ENCODE assay signal across 8 mouse cellular contexts in genomic region chr7:62428337-62428736, GRCm38 (mm10). TPM values are rescaled to one million over a fixed set of nuclear protein-coding genes. Genes with fewer than 3 reads are reported as not detected.
DNase-seq lines count a peak whose midpoint lies in the region; ATAC-seq and TF ChIP-seq lines count a peak whose summit lies in the region.

No protein-coding gene starts in this region.

- TF ChIP-seq CTCF in liver, embryonic 14.5 days (IDR thresholded peaks at IDR 0.05; ENCODE audit: low read depth) = peak; percentile 41; the same call in 1 of the 2 replicates
- TF ChIP-seq CTCF in kidney, postnatal 0 days (IDR thresholded peaks at IDR 0.05; ENCODE audit: low read depth) = peak; percentile 74

- no peak overlapping the region for H3K4me3 ChIP-seq in forebrain, embryonic 14.5 days (ENCODE audit: low read depth, low read length)
- no peak overlapping the region for H3K4me3 ChIP-seq in forebrain, embryonic 16.5 days (replicated peaks; ENCODE audit: low read length)
- no peak overlapping the region for H3K4me3 ChIP-seq in liver, embryonic 14.5 days (ENCODE audit: insufficient read depth in 1 of 2, low read depth in 2 of 2, low read length in 2 of 2)
- no peak overlapping the region for H3K4me3 ChIP-seq in liver, embryonic 12.5 days
- H3K4me3 ChIP-seq in kidney, postnatal 0 days (replicated peaks; ENCODE audit: low read depth, low read length) = no peak overlapping the region
- no peak overlapping the region for H3K4me3 ChIP-seq in forebrain, embryonic 13.5 days

- WGBS in forebrain, embryonic 14.5 days = 25% methylated on average over 8 of the region's 8 CpGs
- 23% methylated on average over 8 of the region's 8 CpGs for WGBS in forebrain, embryonic 16.5 days
- WGBS in liver, embryonic 14.5 days (ENCODE audit: insufficient replicate concordance) = 18% methylated on average over 8 of the region's 8 CpGs
- 21% methylated on average over 8 of the region's 8 CpGs for WGBS in liver, embryonic 12.5 days (ENCODE audit: insufficient replicate concordance)
- 27% methylated on average over 8 of the region's 8 CpGs for WGBS in kidney, postnatal 0 days
- WGBS in forebrain, embryonic 13.5 days = 23% methylated on average over 8 of the region's 8 CpGs

- H3K36me3 ChIP-seq in forebrain, embryonic 14.5 days (ENCODE audit: control insufficient read depth, insufficient read depth, low read length) = no peaks in the 10 kb centered on the region
- H3K36me3 ChIP-seq in forebrain, embryonic 16.5 days (ENCODE audit: control insufficient read depth, insufficient read depth) = no peaks in the 10 kb centered on the region
- no peaks in the 10 kb centered on the region for H3K36me3 ChIP-seq in liver, embryonic 14.5 days (replicated peaks; ENCODE audit: control insufficient read depth, insufficient read depth, low read depth)
- no peaks in the 10 kb centered on the region for H3K36me3 ChIP-seq in liver, embryonic 12.5 days
- H3K36me3 ChIP-seq in kidney, postnatal 0 days (ENCODE audit: insufficient read depth, low read length) = no peaks in the 10 kb centered on the region
- H3K36me3 ChIP-seq in forebrain, embryonic 13.5 days (ENCODE audit: poor library complexity, severe bottlenecking) = no peaks in the 10 kb centered on the region

- peak; percentile 69 for DNase-seq in forebrain, embryonic 14.5 days (ENCODE audit: low spot score)
- DNase-seq in liver, embryonic 14.5 days (ENCODE audit: low read depth in 3 of 3, low spot score in 3 of 3) = no peak
- DNase-seq in R1 (ENCODE audit: low read depth, low spot score) = peak; percentile 38
- DNase-seq in kidney, postnatal 0 days (ENCODE audit: low spot score) = peak; percentile 36

- TF ChIP-seq EP300 in liver, embryonic 14.5 days (IDR thresholded peaks at IDR 0.05; ENCODE audit: low read depth) = no peak

- H3K4me2 ChIP-seq in forebrain, embryonic 14.5 days (ENCODE audit: low read length) = no peak overlapping the region
- H3K4me2 ChIP-seq in forebrain, embryonic 16.5 days (ENCODE audit: low read length) = no peak overlapping the region
- no peak overlapping the region for H3K4me2 ChIP-seq in liver, embryonic 14.5 days (ENCODE audit: low read depth)
- H3K4me2 ChIP-seq in liver, embryonic 12.5 days = no peak overlapping the region
- no peak overlapping the region for H3K4me2 ChIP-seq in kidney, postnatal 0 days (ENCODE audit: low read length)
- no peak overlapping the region for H3K4me2 ChIP-seq in forebrain, embryonic 13.5 days

- no peak overlapping the region for H3K27ac ChIP-seq in forebrain, embryonic 14.5 days (ENCODE audit: low read depth, low read length)
- no peak overlapping the region for H3K27ac ChIP-seq in forebrain, embryonic 16.5 days (ENCODE audit: low read length)
- no peak overlapping the region for H3K27ac ChIP-seq in liver, embryonic 14.5 days
- H3K27ac ChIP-seq in liver, embryonic 12.5 days = no peak overlapping the region
- no peak overlapping the region for H3K27ac ChIP-seq in kidney, postnatal 0 days
- no peak overlapping the region for H3K27ac ChIP-seq in forebrain, embryonic 13.5 days

- H3K27me3 ChIP-seq in forebrain, embryonic 14.5 days (replicated peaks; ENCODE audit: control insufficient read depth, insufficient read depth, low read length) = no peaks in the 10 kb centered on the region
- no peaks in the 10 kb centered on the region for H3K27me3 ChIP-seq in forebrain, embryonic 16.5 days (replicated peaks; ENCODE audit: control insufficient read depth, insufficient read depth, low read length)
- H3K27me3 ChIP-seq in liver, embryonic 14.5 days (ENCODE audit: control insufficient read depth, insufficient read depth, low read length) = no peaks in the 10 kb centered on the region
- no peaks in the 10 kb centered on the region for H3K27me3 ChIP-seq in liver, embryonic 12.5 days (replicated peaks)
- H3K27me3 ChIP-seq in kidney, postnatal 0 days (ENCODE audit: insufficient read depth, low read length) = no peaks in the 10 kb centered on the region
- no peaks in the 10 kb centered on the region for H3K27me3 ChIP-seq in forebrain, embryonic 13.5 days

- no peak overlapping the region for H3K9ac ChIP-seq in forebrain, embryonic 14.5 days (ENCODE audit: low read length)
- H3K9ac ChIP-seq in forebrain, embryonic 16.5 days (replicated peaks; ENCODE audit: low read depth, low read length) = no peak overlapping the region
- H3K9ac ChIP-seq in liver, embryonic 14.5 days (replicated peaks) = no peak overlapping the region
- no peak overlapping the region for H3K9ac ChIP-seq in liver, embryonic 12.5 days
- no peak overlapping the region for H3K9ac ChIP-seq in kidney, postnatal 0 days (ENCODE audit: low read depth, low read length)
- H3K9ac ChIP-seq in forebrain, embryonic 13.5 days = no peak overlapping the region

- no peak for ATAC-seq in forebrain, embryonic 14.5 days
- ATAC-seq in forebrain, embryonic 16.5 days = no peak
- no peak for ATAC-seq in liver, embryonic 14.5 days (ENCODE audit: insufficient read depth)
- no peak for ATAC-seq in liver, embryonic 12.5 days
- no peak for ATAC-seq in kidney, postnatal 0 days (replicated peaks; ENCODE audit: low FRiP score, low read depth)
- no peak for ATAC-seq in megakaryocyte, adult 5-6 weeks (ENCODE audit: poor library complexity, severe bottlenecking)
- ATAC-seq in forebrain, embryonic 13.5 days = no peak

- no peaks in the 10 kb centered on the region for H3K9me3 ChIP-seq in forebrain, embryonic 14.5 days (replicated peaks; ENCODE audit: control insufficient read depth, low read length)
- H3K9me3 ChIP-seq in forebrain, embryonic 16.5 days (ENCODE audit: control insufficient read depth, low read length) = no peaks in the 10 kb centered on the region
- H3K9me3 ChIP-seq in liver, embryonic 14.5 days (ENCODE audit: control insufficient read depth, low read length) = no peaks in the 10 kb centered on the region
- H3K9me3 ChIP-seq in liver, embryonic 12.5 days (replicated peaks) = no peaks in the 10 kb centered on the region
- no peaks in the 10 kb centered on the region for H3K9me3 ChIP-seq in kidney, postnatal 0 days (replicated peaks; ENCODE audit: low read length)
- 0 out of 2 replicates have a peak, but pooled peaks cover 6% of the 10 kb centered on the region for H3K9me3 ChIP-seq in forebrain, embryonic 13.5 days (replicated peaks)

- H3K4me1 ChIP-seq in forebrain, embryonic 14.5 days (ENCODE audit: control insufficient read depth, insufficient read depth, low read length) = no peaks in the 10 kb centered on the region
- H3K4me1 ChIP-seq in forebrain, embryonic 16.5 days (replicated peaks; ENCODE audit: control insufficient read depth, insufficient read depth, low read length) = no peaks in the 10 kb centered on the region
- H3K4me1 ChIP-seq in liver, embryonic 14.5 days (replicated peaks; ENCODE audit: control insufficient read depth in 2 of 2, insufficient read depth in 2 of 2, low read length in 1 of 2) = no peaks in the 10 kb centered on the region
- H3K4me1 ChIP-seq in liver, embryonic 12.5 days = no peaks in the 10 kb centered on the region
- no peaks in the 10 kb centered on the region for H3K4me1 ChIP-seq in kidney, postnatal 0 days (replicated peaks; ENCODE audit: insufficient read depth, low read length)
- no peaks in the 10 kb centered on the region for H3K4me1 ChIP-seq in forebrain, embryonic 13.5 days

RNA-seq across cellular contexts. Expression of gene Mkrn3, which starts 8.4 kb away (rescaled TPM):
- polyA plus RNA-seq in forebrain, embryonic 14.5 days (2014; fragmentation: Nextera tagmentation; extraction: Ambion mirVana) = 20.0 and 23.7 TPM in 2 replicates
- polyA plus RNA-seq in forebrain, embryonic 16.5 days (2015; fragmentation: Nextera tagmentation; extraction: Ambion mirVana) = 23.4 and 26.4 TPM in 2 replicates
- 0.29 and 0.36 TPM in 2 replicates for polyA plus RNA-seq in liver, embryonic 14.5 days (2012; rRNA removed)
- polyA plus RNA-seq in liver, embryonic 14.5 days (2014; fragmentation: Nextera tagmentation; extraction: Ambion mirVana) = 0.28 TPM in 2 replicates
- polyA plus RNA-seq in liver, embryonic 12.5 days (2016; fragmentation: Nextera tagmentation; extraction: Ambion mirVana) = 1.1 and 1.4 TPM in 2 replicates
- 3.6 and 4.2 TPM in 2 replicates for polyA plus RNA-seq in kidney, postnatal 0 days (2015; fragmentation: Nextera tagmentation; extraction: Ambion mirVana)
- total RNA-seq in megakaryocyte, adult 5-6 weeks (2015) = not detected in 2 replicates
- not detected in 2 replicates for total RNA-seq in megakaryocyte, adult 5-6 weeks (2017)
- 21.7 and 25.0 TPM in 2 replicates for polyA plus RNA-seq in forebrain, embryonic 13.5 days (2015; fragmentation: Nextera tagmentation; extraction: Ambion mirVana)

RNA-seq across cellular contexts. Expression of gene Peg12, which starts 36.0 kb away (rescaled TPM):
- 18.9 and 25.5 TPM in 2 replicates for polyA plus RNA-seq in forebrain, embryonic 14.5 days (2014; fragmentation: Nextera tagmentation; extraction: Ambion mirVana)
- polyA plus RNA-seq in forebrain, embryonic 16.5 days (2015; fragmentation: Nextera tagmentation; extraction: Ambion mirVana) = 16.2 and 16.7 TPM in 2 replicates
- polyA plus RNA-seq in liver, embryonic 14.5 days (2012; rRNA removed) = 0.44 and 0.69 TPM in 2 replicates
- polyA plus RNA-seq in liver, embryonic 14.5 days (2014; fragmentation: Nextera tagmentation; extraction: Ambion mirVana) = 1.7 and 2.5 TPM in 2 replicates
- 6.2 TPM in 2 replicates for polyA plus RNA-seq in liver, embryonic 12.5 days (2016; fragmentation: Nextera tagmentation; extraction: Ambion mirVana)
- 18.4 and 20.1 TPM in 2 replicates for polyA plus RNA-seq in kidney, postnatal 0 days (2015; fragmentation: Nextera tagmentation; extraction: Ambion mirVana)
- total RNA-seq in megakaryocyte, adult 5-6 weeks (2015) = 0.11 and 0.22 TPM in 2 replicates
- total RNA-seq in megakaryocyte, adult 5-6 weeks (2017) = 0.59 and 0.61 TPM in 2 replicates
- 56.3 and 66.0 TPM in 2 replicates for polyA plus RNA-seq in forebrain, embryonic 13.5 days (2015; fragmentation: Nextera tagmentation; extraction: Ambion mirVana)

RNA-seq across cellular contexts. Expression of gene Magel2, which starts 51.5 kb away (rescaled TPM):
- polyA plus RNA-seq in forebrain, embryonic 14.5 days (2014; fragmentation: Nextera tagmentation; extraction: Ambion mirVana) = 11.8 and 14.0 TPM in 2 replicates
- polyA plus RNA-seq in forebrain, embryonic 16.5 days (2015; fragmentation: Nextera tagmentation; extraction: Ambion mirVana) = 5.1 and 14.1 TPM in 2 replicates
- polyA plus RNA-seq in liver, embryonic 14.5 days (2012; rRNA removed) = 0.04 and 0.12 TPM in 2 replicates
- 0.04 TPM in 1 of 2 replicates, not detected in the other for polyA plus RNA-seq in liver, embryonic 14.5 days (2014; fragmentation: Nextera tagmentation; extraction: Ambion mirVana)
- polyA plus RNA-seq in liver, embryonic 12.5 days (2016; fragmentation: Nextera tagmentation; extraction: Ambion mirVana) = 0.08 and 0.11 TPM in 2 replicates
- 0.09 TPM in 1 of 2 replicates, not detected in the other for polyA plus RNA-seq in kidney, postnatal 0 days (2015; fragmentation: Nextera tagmentation; extraction: Ambion mirVana)
- total RNA-seq in megakaryocyte, adult 5-6 weeks (2015) = not detected in 2 replicates
- total RNA-seq in megakaryocyte, adult 5-6 weeks (2017) = not detected in 2 replicates
- 16.6 and 22.1 TPM in 2 replicates for polyA plus RNA-seq in forebrain, embryonic 13.5 days (2015; fragmentation: Nextera tagmentation; extraction: Ambion mirVana)

Comparison
In these comparisons a context has a peak if more than half of its experiments do, and no peak if none do; other contexts are left out.
1. DNase-seq: peak in forebrain, embryonic 14.5 days (single experiment), R1 (single experiment) and kidney, postnatal 0 days (single experiment); none in liver, embryonic 14.5 days (0 of 3).